Mouse (Mus musculus): ENCODE results near the gene Nfix.

The Nfix gene

GRCm38 (mm10) chr8:84734680-84735079 is 65.5 kb downstream of the Nfix start:
- no peak for DNase-seq

GRCm38 (mm10) chr8:84733959-84734358 is 66.2 kb downstream of the Nfix start:
- no peak for DNase-seq

GRCm38 (mm10) chr8:84732996-84733395 is 67.1 kb downstream of the Nfix start:
- DNase-seq, result peak; percentile 48

- DNase-seq, result no peak
Observed at GRCm38 (mm10) chr8:84732545-84732944, 67.6 kb downstream of the Nfix start.

DNA sequence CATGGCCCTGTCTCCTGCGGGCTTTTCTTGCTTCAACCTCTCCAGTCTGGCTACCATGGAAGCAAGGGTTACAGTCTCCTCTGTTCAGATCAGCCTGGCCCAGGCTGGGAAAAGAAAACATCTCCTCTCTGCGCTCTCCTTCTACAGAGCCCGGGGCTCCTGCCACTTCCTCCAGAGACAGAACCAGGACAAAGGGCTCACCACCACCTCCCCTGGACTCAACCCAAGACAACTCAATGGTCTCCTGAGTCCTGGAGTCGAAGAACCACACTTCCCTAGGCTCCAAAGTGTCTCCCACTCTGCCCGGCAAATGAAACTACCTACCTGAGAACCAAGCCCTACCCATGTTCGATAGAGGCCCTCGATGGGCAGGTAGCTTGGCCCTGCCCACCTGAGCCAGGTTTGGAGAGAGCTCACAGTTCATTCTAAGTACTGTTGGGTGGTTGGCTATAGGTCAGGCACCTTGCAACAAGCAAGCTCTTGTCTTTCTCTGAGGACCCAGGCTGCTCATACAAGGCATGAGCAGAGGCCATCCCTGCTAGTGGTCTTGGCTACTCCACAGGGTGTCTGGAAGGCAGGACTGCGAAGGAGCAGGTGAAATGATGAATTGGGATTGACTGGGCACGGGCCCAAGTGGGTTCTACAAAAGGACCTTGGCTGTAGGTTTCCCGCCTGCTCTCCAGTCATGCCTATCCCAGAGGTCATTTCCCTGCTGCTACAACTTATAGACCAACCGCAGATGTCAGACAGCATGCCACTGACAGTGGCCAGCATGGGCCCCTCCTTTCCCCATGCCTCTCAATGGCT is 68.6 kb downstream of the Nfix start:
- no peak for DNase-seq

DNA sequence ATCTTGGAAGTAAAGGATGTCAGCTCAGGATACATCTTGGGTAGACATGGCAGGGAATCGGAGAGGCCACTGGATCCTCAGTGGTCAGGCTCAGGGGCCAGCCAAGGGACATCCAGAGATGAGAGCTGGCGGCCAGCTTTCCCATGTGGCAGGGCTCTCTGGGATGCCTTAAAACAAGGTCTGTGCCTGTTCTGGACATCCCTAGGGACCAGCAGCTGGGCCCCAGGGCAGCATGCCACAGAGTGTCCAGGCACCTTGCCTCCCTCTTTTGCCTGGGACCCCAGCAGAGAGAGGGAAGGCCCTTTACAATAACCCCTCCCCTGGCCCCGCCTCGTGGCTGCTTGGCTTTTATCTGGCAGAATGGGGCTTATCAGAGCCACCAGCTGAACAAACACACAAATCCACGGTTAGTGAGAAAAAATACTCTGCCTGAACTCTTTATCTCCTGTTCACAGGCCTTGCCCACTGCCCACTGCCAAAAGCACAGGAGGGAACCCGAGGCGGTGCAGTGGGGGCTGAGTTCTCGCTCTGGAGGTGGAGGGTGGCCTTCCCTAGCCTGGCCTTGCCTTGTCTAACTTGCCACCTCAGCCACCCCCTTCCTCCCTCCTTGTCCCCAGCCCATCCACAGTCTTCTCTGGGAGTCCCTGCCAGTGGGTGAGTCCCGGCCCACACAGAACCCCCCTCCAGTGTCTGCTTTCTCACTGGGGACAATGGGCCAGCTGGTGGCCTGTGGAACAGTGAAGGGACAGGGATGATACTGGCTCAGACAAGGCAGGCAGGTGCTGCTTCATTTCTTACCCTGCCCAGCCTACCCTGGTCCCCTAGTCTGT is 69.4 kb downstream of the Nfix start:
- DNase-seq, result peak; percentile 53

- DNase-seq, result peak; percentile 76
Observed at GRCm38 (mm10) chr8:84729921-84730362, 70.2 kb downstream of the Nfix start.

GRCm38 (mm10) chr8:84728474-84728873 is 71.7 kb downstream of the Nfix start:
- DNase-seq, result no peak

DNA sequence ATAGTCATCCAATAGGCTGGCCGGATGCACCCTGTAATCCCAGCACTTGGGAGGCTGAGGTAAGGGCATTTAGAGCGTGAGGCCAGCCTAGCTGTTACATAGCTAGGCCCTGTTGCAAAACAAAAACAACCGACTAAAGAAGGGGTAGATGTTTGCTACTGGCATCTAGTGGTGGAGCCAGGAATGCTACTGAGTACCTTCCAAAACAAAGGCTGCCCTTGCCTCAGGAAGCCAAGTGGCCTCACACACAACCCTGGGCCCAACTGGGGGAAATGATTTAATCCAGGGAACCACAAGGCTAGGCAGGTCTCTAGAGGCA is 74.2 kb downstream of the Nfix start:
- DNase-seq, result peak; percentile 76

- no peak for DNase-seq
Observed at GRCm38 (mm10) chr8:84725246-84725940, 74.8 kb downstream of the Nfix start.

DNA sequence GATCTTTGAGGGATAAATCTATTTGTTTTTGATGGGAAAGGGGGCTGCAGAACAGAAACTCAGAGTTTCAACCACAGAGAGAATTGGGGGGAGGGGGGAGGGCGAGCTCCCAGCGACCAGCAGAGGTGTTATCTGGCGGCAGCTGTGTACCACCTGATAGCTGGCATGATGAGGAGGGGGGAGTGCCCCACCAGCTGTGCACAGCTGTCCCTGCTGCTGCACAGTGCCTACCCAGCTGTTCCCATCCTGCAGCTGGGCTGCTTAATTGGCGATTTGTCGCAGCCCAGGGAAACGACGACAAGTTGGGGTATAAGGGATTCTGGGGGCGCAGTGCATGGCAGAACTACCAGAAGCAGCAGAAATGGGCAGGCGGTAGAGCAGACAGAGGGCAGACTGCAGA is 75.5 kb downstream of the Nfix start:
- DNase-seq, result no peak

GRCm38 (mm10) chr8:84723571-84723900 is 76.6 kb downstream of the Nfix start:
- DNase-seq, result no peak

GRCm38 (mm10) chr8:84722850-84723570 is 77.1 kb downstream of the Nfix start, which contains the start of gene G430095P16Rik:
Gene G430095P16Rik, plus strand, starts transcription at chr8:84723007.
- peak; percentile 93 for DNase-seq

GRCm38 (mm10) chr8:84722530-84722849 is 77.7 kb downstream of the Nfix start:
- no peak for DNase-seq

DNA sequence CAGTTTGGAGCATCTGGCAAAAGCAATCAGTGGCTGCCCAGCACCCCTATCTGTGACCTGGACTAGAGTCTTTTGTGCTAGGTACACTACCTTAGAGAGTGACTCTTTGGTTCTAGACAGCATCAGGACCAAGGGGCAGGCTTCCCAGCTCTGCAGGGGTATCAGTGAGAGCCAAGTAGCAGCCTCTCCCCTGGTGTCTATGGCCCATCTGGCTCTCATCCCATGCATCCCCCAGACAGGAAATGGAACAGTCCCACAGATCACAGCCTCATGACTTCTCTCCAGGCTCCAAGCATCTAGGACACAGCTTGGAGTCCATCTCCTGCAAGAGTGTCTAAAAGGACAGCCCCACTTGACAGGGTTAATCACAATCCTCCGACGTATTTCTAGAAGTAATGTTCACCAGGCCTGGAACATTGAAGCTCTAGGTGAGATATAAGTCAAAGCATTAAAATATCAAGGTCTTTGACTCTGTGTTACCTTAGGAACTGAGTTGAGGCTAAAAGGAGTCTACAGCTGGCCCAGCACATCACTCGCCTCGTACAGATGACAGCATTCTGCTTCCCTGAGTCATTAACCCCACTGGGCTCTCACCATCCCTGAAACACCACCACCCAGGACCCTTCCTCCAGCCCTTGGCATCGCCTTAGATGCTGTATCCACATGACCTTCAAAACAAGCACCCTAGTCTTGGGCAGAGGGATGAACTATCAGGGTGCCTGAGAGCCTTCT is 81.0 kb downstream of the Nfix start:
- peak; percentile 61 for DNase-seq

GRCm38 (mm10) chr8:84718476-84718875 is 81.7 kb downstream of the Nfix start:
- DNase-seq, result no peak

DNA sequence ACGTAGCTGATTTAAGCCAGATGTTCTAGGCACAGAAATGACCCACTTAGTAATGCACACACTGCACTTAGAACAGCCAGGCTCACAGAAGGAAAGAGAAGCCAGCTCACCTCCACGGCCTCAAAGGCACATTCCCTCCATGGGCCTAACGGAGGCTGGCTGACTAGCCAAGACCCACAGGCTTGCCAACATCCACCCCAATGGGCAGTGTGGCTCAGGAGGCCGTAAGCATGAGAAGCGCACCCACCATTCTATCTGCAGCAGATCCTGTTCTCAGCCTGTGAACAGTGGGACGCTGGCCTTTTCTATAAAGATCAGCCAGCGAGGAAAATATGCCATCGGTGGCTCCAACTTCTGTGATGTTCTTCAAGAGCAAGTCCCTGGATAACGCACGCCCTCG is 83.4 kb downstream of the Nfix start:
- no peak for DNase-seq

GRCm38 (mm10) chr8:84715893-84716468 is 84.2 kb downstream of the Nfix start:
- no peak for DNase-seq

- no peak for DNase-seq
Observed at GRCm38 (mm10) chr8:84714161-84714560, 86.0 kb downstream of the Nfix start.

DNA sequence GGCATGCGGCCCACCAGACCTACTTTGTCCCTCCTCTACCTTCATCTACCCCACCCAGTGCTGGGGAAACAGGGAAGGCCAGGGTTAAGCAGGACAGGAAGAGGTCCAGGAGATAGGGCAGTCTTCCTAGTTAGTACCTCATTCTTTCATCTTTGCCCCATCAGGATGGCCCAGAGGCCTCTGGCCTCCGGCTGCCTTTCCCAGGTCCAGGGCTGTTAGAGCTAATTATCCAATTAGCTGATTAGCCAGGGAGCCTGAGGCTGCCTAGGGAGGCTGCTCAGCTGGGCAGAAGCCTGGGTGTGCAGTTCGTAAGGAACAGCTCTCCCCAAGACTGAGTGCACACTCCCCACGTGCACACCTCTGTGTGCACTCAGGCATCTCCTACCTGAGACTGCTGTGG is 86.8 kb downstream of the Nfix start:
- no peak for DNase-seq

DNA sequence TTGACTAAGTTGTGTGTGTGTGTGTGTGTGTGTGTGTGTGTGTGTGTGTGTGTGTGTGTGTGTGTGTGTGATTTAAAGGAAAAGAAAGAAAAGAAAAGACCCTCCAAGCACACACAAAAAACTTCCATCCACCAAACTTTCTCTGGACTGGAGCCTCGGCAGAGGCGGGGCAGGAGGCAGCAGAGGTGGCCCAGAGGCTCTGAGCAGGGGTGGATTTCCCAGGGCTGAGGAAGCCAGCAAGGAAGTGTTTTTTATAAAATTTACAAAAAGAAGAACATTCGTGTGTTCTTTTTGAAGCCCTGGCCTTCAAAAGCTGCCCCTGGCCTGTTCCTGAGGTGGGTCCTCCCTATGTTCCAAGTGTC is 87.4 kb downstream of the Nfix start:
- no peak for DNase-seq
